Mouse (Mus musculus): ENCODE results near the gene Pcbp1. TPM values are rescaled to one million over a fixed set of nuclear protein-coding genes. Genes with fewer than 3 reads are reported as not detected.
A peak's percentile ranks its signal among the peaks of the same experiment; 100 is the strongest.

Pcbp1 gene
- polyA plus RNA-seq, 1 experiment from 2014 or later = 405 TPM

GRCm38 (mm10) chr6:86526961-86527740, 1.0 kb upstream of the Pcbp1 start:
- H3K27me3 ChIP-seq (replicated peaks; ENCODE audit: control insufficient read depth, insufficient read depth, low read length) = no peaks in the 10 kb centered on the region

GRCm38 (mm10) chr6:86525646-86526031, 482 bp downstream of the Pcbp1 start:
- DNase-seq (ENCODE audit: low spot score) = peak; percentile 93

More at GRCm38 (mm10) chr6:86526961-86527740, 1.0 kb upstream of the Pcbp1 start:
- peaks cover 31% of the 10 kb centered on the region for H3K36me3 ChIP-seq (ENCODE audit: control insufficient read depth, insufficient read depth, low read length)
- 6% methylated on average over 49 of the region's 49 CpGs for WGBS
- peak overlapping the region; percentile 100 for H3K27ac ChIP-seq (ENCODE audit: low read depth)
- no peaks in the 10 kb centered on the region for H3K9me3 ChIP-seq (ENCODE audit: control insufficient read depth, low read length)
- ATAC-seq (replicated peaks; ENCODE audit: low FRiP score, low TSS enrichment, low read depth) = peak; percentile 77
- peaks cover 15% of the 10 kb centered on the region; the same call in 1 of the 2 replicates for H3K4me1 ChIP-seq (replicated peaks; ENCODE audit: control insufficient read depth, insufficient read depth, low read length)
- DNase-seq (ENCODE audit: low spot score) = peak; percentile 95
- peak overlapping the region; percentile 93 for H3K4me3 ChIP-seq (ENCODE audit: low read depth, low read length)
- H3K9ac ChIP-seq (ENCODE audit: low read length) = peak overlapping the region; percentile 99
- peak overlapping the region; percentile 84 for H3K4me2 ChIP-seq (ENCODE audit: low read length)

GRCm38 (mm10) chr6:86524879-86525645, 1.1 kb downstream of the Pcbp1 start:
- Histone ChIP-seq H3K4me1 (replicated peaks; ENCODE audit: control insufficient read depth, insufficient read depth, low read length) (peaks cover 15% of the 10 kb centered on the region; the same call in 1 of the 2 replicates), H3K27me3 (replicated peaks; ENCODE audit: control insufficient read depth, insufficient read depth, low read length) (no peaks in the 10 kb centered on the region), H3K4me2 (ENCODE audit: low read length) (peak overlapping the region; percentile 84), H3K4me3 (ENCODE audit: low read depth, low read length) (peak overlapping the region; percentile 93), H3K36me3 (ENCODE audit: control insufficient read depth, insufficient read depth, low read length) (peaks cover 24% of the 10 kb centered on the region; the same call in 1 of the 2 replicates), H3K9ac (ENCODE audit: low read length) (peak overlapping the region; percentile 99), H3K9me3 (ENCODE audit: control insufficient read depth, low read length) (no peaks in the 10 kb centered on the region), H3K27ac (ENCODE audit: low read depth) (peak overlapping the region; percentile 100)
- DNase-seq (ENCODE audit: low spot score) (peak; percentile 75), ATAC-seq (replicated peaks; ENCODE audit: low FRiP score, low TSS enrichment, low read depth) (no peak)
- WGBS = under 1% methylated on average over 51 of the region's 51 CpGs

More at GRCm38 (mm10) chr6:86525646-86526031, 482 bp downstream of the Pcbp1 start:
- Histone ChIP-seq H3K4me2 (ENCODE audit: low read length) (peak overlapping the region; percentile 84), H3K4me3 (ENCODE audit: low read depth, low read length) (peak overlapping the region; percentile 93), H3K27me3 (replicated peaks; ENCODE audit: control insufficient read depth, insufficient read depth, low read length) (no peaks in the 10 kb centered on the region), H3K4me1 (replicated peaks; ENCODE audit: control insufficient read depth, insufficient read depth, low read length) (peaks cover 15% of the 10 kb centered on the region; the same call in 1 of the 2 replicates), H3K9ac (ENCODE audit: low read length) (peak overlapping the region; percentile 99), H3K36me3 (ENCODE audit: control insufficient read depth, insufficient read depth, low read length) (peaks cover 28% of the 10 kb centered on the region; the same call in 1 of the 2 replicates), H3K9me3 (ENCODE audit: control insufficient read depth, low read length) (no peaks in the 10 kb centered on the region), H3K27ac (ENCODE audit: low read depth) (peak overlapping the region; percentile 100)
- ATAC-seq (replicated peaks; ENCODE audit: low FRiP score, low TSS enrichment, low read depth) = peak; percentile 25
- under 1% methylated on average over 36 of the region's 36 CpGs for WGBS

DNA sequence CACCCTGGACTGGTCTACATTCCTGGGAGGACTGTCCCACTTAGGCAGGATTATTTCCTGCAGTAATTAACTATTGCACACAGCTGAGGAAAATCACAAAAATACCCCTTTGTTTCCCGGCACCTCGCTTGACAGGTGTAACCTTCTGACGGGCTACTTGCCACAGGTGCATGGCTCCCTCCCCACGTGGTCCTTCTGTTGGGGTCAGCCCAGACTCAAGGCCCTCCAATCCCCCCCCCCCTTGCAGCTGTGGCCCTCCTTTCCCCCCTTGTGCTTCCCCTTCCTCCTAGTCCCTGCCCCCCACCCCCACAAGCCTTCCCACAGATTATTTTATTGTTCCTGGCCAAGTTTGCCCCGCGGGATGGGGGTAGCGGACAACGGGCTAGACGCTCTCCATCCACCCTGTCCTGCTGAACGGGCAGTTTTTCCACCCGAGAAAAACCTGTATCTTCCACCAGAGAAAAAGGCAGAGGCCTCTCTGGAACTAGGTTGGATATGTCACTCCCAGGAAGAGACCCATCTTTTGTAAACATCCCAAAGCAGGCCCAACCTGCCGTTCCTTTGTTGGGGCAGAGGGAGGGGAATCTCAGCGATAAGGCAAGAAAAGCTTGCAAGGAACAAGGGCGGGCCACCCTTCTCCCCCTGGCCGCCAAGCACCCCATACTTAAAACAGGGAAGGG, 2.2 kb downstream of the Pcbp1 start:
- under 1% methylated on average over 15 of the region's 15 CpGs for WGBS
- peaks cover 22% of the 10 kb centered on the region; the same call in 1 of the 2 replicates for H3K36me3 ChIP-seq (ENCODE audit: control insufficient read depth, insufficient read depth, low read length)
- H3K27ac ChIP-seq (ENCODE audit: low read depth) = peak overlapping the region; percentile 100
- no peaks in the 10 kb centered on the region for H3K9me3 ChIP-seq (ENCODE audit: control insufficient read depth, low read length)
- H3K4me3 ChIP-seq (ENCODE audit: low read depth, low read length) = peak overlapping the region; percentile 93
- peak overlapping the region; percentile 84 for H3K4me2 ChIP-seq (ENCODE audit: low read length)
- DNase-seq (ENCODE audit: low spot score) = peak; percentile 77
- H3K27me3 ChIP-seq (replicated peaks; ENCODE audit: control insufficient read depth, insufficient read depth, low read length) = no peaks in the 10 kb centered on the region
- no peak for ATAC-seq (replicated peaks; ENCODE audit: low FRiP score, low TSS enrichment, low read depth)
- H3K9ac ChIP-seq (ENCODE audit: low read length) = peak overlapping the region; percentile 99
- H3K4me1 ChIP-seq (replicated peaks; ENCODE audit: control insufficient read depth, insufficient read depth, low read length) = peaks cover 15% of the 10 kb centered on the region; the same call in 1 of the 2 replicates

- Histone ChIP-seq H3K4me3 (ENCODE audit: low read depth, low read length) (peak overlapping the region; percentile 93), H3K9me3 (ENCODE audit: control insufficient read depth, low read length) (no peaks in the 10 kb centered on the region), H3K4me2 (ENCODE audit: low read length) (peak overlapping the region; percentile 84), H3K9ac (ENCODE audit: low read length) (peak overlapping the region; percentile 99), H3K27ac (ENCODE audit: low read depth) (peak overlapping the region; percentile 100; the same call in 1 of the 2 replicates), H3K36me3 (ENCODE audit: control insufficient read depth, insufficient read depth, low read length) (peaks cover 22% of the 10 kb centered on the region; the same call in 1 of the 2 replicates), H3K27me3 (replicated peaks; ENCODE audit: control insufficient read depth, insufficient read depth, low read length) (no peaks in the 10 kb centered on the region), H3K4me1 (replicated peaks; ENCODE audit: control insufficient read depth, insufficient read depth, low read length) (peaks cover 15% of the 10 kb centered on the region; the same call in 1 of the 2 replicates)
- 32% methylated on average over 3 of the region's 3 CpGs for WGBS
- ATAC-seq (replicated peaks; ENCODE audit: low FRiP score, low TSS enrichment, low read depth) (no peak), DNase-seq (ENCODE audit: low spot score) (peak; percentile 58)
Measured at GRCm38 (mm10) chr6:86523242-86523754, 2.8 kb downstream of the Pcbp1 start.

DNA sequence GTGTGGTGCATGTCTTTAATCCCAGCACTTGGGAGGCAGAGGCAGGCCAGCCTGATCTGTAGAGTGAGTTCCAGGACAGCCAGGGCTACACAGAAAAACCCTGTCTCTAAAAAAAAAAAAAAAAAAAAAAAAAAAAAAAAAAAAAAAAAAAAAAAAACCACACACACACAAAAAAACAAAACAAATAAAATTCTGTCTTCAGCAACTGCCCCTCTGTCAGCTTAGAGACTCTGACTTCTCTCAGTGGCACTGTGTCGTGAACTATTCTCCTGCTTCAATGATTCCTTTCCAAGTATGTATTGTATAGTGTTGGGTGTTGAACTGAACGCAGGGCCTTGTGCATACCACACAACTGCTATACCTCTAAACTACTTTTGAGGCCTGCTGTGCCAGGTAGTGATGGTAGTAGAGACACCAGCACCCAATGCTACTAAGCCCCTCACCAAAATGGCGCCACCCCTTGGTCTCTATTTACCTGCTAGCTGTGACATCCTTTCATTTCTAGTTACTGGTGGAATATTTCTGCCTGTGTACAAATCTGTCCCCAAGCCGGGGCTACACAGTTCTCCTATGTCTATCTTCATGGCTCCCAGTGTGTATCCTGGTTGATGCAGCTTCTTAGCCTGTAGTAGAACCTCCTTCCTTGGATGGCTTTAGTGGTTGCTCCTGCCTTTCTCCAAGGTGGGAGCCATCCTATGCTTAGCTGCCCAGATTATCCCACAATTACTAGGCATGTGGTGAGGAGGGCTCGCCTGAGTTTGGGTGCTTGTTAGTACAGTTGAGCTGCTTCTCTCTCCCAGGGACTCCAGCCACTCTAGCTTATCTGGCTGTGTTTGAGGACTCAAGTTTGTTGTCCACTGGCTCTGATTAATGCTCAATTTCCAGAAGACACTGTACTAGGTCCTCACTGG, 3.9 kb downstream of the Pcbp1 start:
- DNase-seq (ENCODE audit: low spot score) = no peak
- 87% methylated on average over 5 of the region's 5 CpGs for WGBS
- Histone ChIP-seq H3K4me1 (replicated peaks; ENCODE audit: control insufficient read depth, insufficient read depth, low read length) (peaks cover 10% of the 10 kb centered on the region; the same call in 1 of the 2 replicates), H3K9ac (ENCODE audit: low read length) (no peak overlapping the region), H3K36me3 (ENCODE audit: control insufficient read depth, insufficient read depth, low read length) (peaks cover 22% of the 10 kb centered on the region; the same call in 1 of the 2 replicates), H3K4me2 (ENCODE audit: low read length) (peak overlapping the region; percentile 84), H3K27me3 (replicated peaks; ENCODE audit: control insufficient read depth, insufficient read depth, low read length) (no peaks in the 10 kb centered on the region), H3K4me3 (ENCODE audit: low read depth, low read length) (no peak overlapping the region; the same call in 1 of the 2 replicates), H3K9me3 (ENCODE audit: control insufficient read depth, low read length) (no peaks in the 10 kb centered on the region), H3K27ac (ENCODE audit: low read depth) (no peak overlapping the region; the same call in 1 of the 2 replicates)
- ATAC-seq (replicated peaks; ENCODE audit: low FRiP score, low TSS enrichment, low read depth) = no peak

GRCm38 (mm10) chr6:86519767-86520345, 6.3 kb downstream of the Pcbp1 start:
- ATAC-seq (replicated peaks; ENCODE audit: low FRiP score, low TSS enrichment, low read depth) (no peak), DNase-seq (ENCODE audit: low spot score) (no peak)
- Histone ChIP-seq H3K27me3 (replicated peaks; ENCODE audit: control insufficient read depth, insufficient read depth, low read length) (no peaks in the 10 kb centered on the region), H3K9ac (ENCODE audit: low read length) (no peak overlapping the region), H3K4me1 (replicated peaks; ENCODE audit: control insufficient read depth, insufficient read depth, low read length) (peaks cover 10% of the 10 kb centered on the region; the same call in 1 of the 2 replicates), H3K9me3 (ENCODE audit: control insufficient read depth, low read length) (no peaks in the 10 kb centered on the region), H3K36me3 (ENCODE audit: control insufficient read depth, insufficient read depth, low read length) (peaks cover 19% of the 10 kb centered on the region; the same call in 1 of the 2 replicates), H3K27ac (ENCODE audit: low read depth) (no peak overlapping the region), H3K4me3 (ENCODE audit: low read depth, low read length) (no peak overlapping the region), H3K4me2 (ENCODE audit: low read length) (no peak overlapping the region)
- WGBS = 74% methylated on average over 3 of the region's 3 CpGs
